Comparison of ENCODE assay signal across 9 mouse cellular contexts in the genomic region with DNA sequence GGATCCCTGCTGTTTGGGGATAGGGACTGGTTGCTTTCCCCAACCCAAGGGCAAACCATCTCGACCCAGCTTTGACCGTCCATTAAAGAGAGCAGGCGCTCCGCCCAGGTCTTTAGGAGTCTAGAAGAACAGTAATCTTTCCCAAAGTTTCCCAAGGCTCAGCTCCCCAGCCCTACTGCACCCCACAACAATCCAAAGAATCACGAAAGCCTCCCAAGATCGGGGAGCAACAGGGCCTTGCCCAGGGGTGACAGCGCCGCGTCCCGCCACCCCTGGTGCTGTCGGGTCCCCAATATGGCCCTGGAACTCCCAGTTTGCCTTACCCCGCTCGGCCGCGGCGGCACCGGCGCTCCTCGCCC. TPM values are rescaled to one million over a fixed set of nuclear protein-coding genes. Genes with fewer than 3 reads are reported as not detected.
DNase-seq lines count a peak whose midpoint lies in the region; ATAC-seq lines count a peak whose summit lies in the region.
"Had no signal": no experiment of that assay in that cellular context is flagged by ENCODE, and none has a peak within 500 bp of the region (broad histone marks: within the 10 kb centered on the region; RNA-seq: fewer than 3 reads in every experiment).

No protein-coding gene starts in this region.

- ATAC-seq in kidney, embryonic 16.5 days (ENCODE audit: low FRiP score, low TSS enrichment), result no peak; the same call in 1 of the 2 replicates
- peak; percentile 17; the same call in 1 of the 2 replicates for ATAC-seq in embryonic facial prominence, embryonic 15.5 days (ENCODE audit: insufficient number of reproducible peaks, low FRiP score, low TSS enrichment, low read depth)
- ATAC-seq in neural tube, embryonic 13.5 days (ENCODE audit: low read depth), result no peak

- H3K4me3 ChIP-seq in kidney, embryonic 16.5 days (ENCODE audit: low read length), result peak overlapping the region; percentile 66
- H3K4me3 ChIP-seq in embryonic facial prominence, embryonic 15.5 days (replicated peaks), result peak overlapping the region; percentile 45
- H3K4me3 ChIP-seq in limb, embryonic 10.5 days, result peak overlapping the region; percentile 79
- H3K4me3 ChIP-seq in neural tube, embryonic 13.5 days, result peak overlapping the region; percentile 49

- H3K36me3 ChIP-seq in kidney, embryonic 16.5 days (ENCODE audit: insufficient read depth, low read length), result no peaks in the 10 kb centered on the region
- no peaks in the 10 kb centered on the region for H3K36me3 ChIP-seq in embryonic facial prominence, embryonic 15.5 days
- H3K36me3 ChIP-seq in limb, embryonic 10.5 days, result no peaks in the 10 kb centered on the region; the same call in 1 of the 2 replicates
- no peaks in the 10 kb centered on the region for H3K36me3 ChIP-seq in neural tube, embryonic 13.5 days

- peaks cover 54% of the 10 kb centered on the region for H3K27me3 ChIP-seq in kidney, embryonic 16.5 days (ENCODE audit: insufficient read depth, low read length)
- H3K27me3 ChIP-seq in embryonic facial prominence, embryonic 15.5 days, result peaks cover 50% of the 10 kb centered on the region
- H3K27me3 ChIP-seq in limb, embryonic 10.5 days (ENCODE audit: low read depth, poor library complexity, severe bottlenecking), result peaks cover 48% of the 10 kb centered on the region
- H3K27me3 ChIP-seq in neural tube, embryonic 13.5 days, result peaks cover 60% of the 10 kb centered on the region

- H3K9ac ChIP-seq in kidney, embryonic 16.5 days (replicated peaks; ENCODE audit: low read length), result peak overlapping the region; percentile 55
- no peak overlapping the region for H3K9ac ChIP-seq in embryonic facial prominence, embryonic 15.5 days
- H3K9ac ChIP-seq in neural tube, embryonic 13.5 days, result peak overlapping the region; percentile 48

- peak overlapping the region; percentile 95 for H3K4me2 ChIP-seq in kidney, embryonic 16.5 days (replicated peaks; ENCODE audit: low read depth, low read length)
- peak overlapping the region; percentile 88 for H3K4me2 ChIP-seq in embryonic facial prominence, embryonic 15.5 days (replicated peaks)
- H3K4me2 ChIP-seq in neural tube, embryonic 13.5 days, result peak overlapping the region; percentile 89

- H3K9me3 ChIP-seq in kidney, embryonic 16.5 days (ENCODE audit: low read length), result no peaks in the 10 kb centered on the region
- H3K9me3 ChIP-seq in embryonic facial prominence, embryonic 15.5 days (replicated peaks), result no peaks in the 10 kb centered on the region
- H3K9me3 ChIP-seq in limb, embryonic 10.5 days (replicated peaks), result no peaks in the 10 kb centered on the region
- H3K9me3 ChIP-seq in neural tube, embryonic 13.5 days, result no peaks in the 10 kb centered on the region

- no peak for DNase-seq in kidney, adult 9 months
- no peak for DNase-seq in limb, embryonic 10.5 days (ENCODE audit: low spot score)
- DNase-seq in layer of hippocampus, adult 9-11 months, result no peak
- no peak for DNase-seq in embryo, embryonic 11 days
- no peak for DNase-seq in layer of hippocampus, postnatal 25 days (ENCODE audit: extremely low spot score in 1 of 2, low spot score in 1 of 2)
- DNase-seq: cerebellum, adult 9-11 months had no signal

- WGBS in kidney, embryonic 16.5 days, result 3% methylated on average over 19 of the region's 19 CpGs
- 3% methylated on average over 19 of the region's 19 CpGs for WGBS in embryonic facial prominence, embryonic 15.5 days
- WGBS in limb, embryonic 10.5 days, result 4% methylated on average over 19 of the region's 19 CpGs
- WGBS in neural tube, embryonic 13.5 days, result 2% methylated on average over 19 of the region's 19 CpGs

- H3K4me1 ChIP-seq in kidney, embryonic 16.5 days (ENCODE audit: insufficient read depth, low read length), result peaks cover 17% of the 10 kb centered on the region; the same call in 1 of the 2 replicates
- peaks cover 13% of the 10 kb centered on the region for H3K4me1 ChIP-seq in embryonic facial prominence, embryonic 15.5 days
- peaks cover 26% of the 10 kb centered on the region for H3K4me1 ChIP-seq in limb, embryonic 10.5 days
- peaks cover 13% of the 10 kb centered on the region for H3K4me1 ChIP-seq in neural tube, embryonic 13.5 days (replicated peaks)

- no peak overlapping the region for H3K27ac ChIP-seq in kidney, embryonic 16.5 days (ENCODE audit: low read length)
- H3K27ac ChIP-seq in embryonic facial prominence, embryonic 15.5 days (replicated peaks), result no peak overlapping the region
- peak overlapping the region; percentile 77 for H3K27ac ChIP-seq in limb, embryonic 10.5 days
- H3K27ac ChIP-seq in neural tube, embryonic 13.5 days (replicated peaks), result no peak overlapping the region

RNA-seq across cellular contexts. Expression of a gene that starts 0.7 kb away (rescaled TPM):
- 14.1 and 14.7 TPM in 2 replicates for polyA plus RNA-seq in kidney, embryonic 16.5 days (2015; fragmentation: Nextera tagmentation; extraction: Ambion mirVana)
- polyA plus RNA-seq in embryonic facial prominence, embryonic 15.5 days (2015; fragmentation: Nextera tagmentation; extraction: Ambion mirVana), result 9.5 and 13.0 TPM in 2 replicates
- polyA plus RNA-seq in limb, embryonic 10.5 days (2016; fragmentation: Nextera tagmentation; extraction: Ambion mirVana), result 15.7 and 18.4 TPM in 2 replicates
- 2.5 and 3.3 TPM in 2 replicates for polyA plus RNA-seq in neural tube, embryonic 13.5 days (2015; fragmentation: Nextera tagmentation; extraction: Ambion mirVana)
- under 1 TPM; 0.47 to 0.49 TPM for total RNA-seq in layer of hippocampus, postnatal 25 days (2021)

RNA-seq across cellular contexts. Expression of a gene that starts 47.3 kb away (rescaled TPM):
- polyA plus RNA-seq in kidney, embryonic 16.5 days (2015; fragmentation: Nextera tagmentation; extraction: Ambion mirVana), result 6.3 and 6.7 TPM in 2 replicates
- polyA plus RNA-seq in embryonic facial prominence, embryonic 15.5 days (2015; fragmentation: Nextera tagmentation; extraction: Ambion mirVana), result 53.0 and 54.3 TPM in 2 replicates
- 11.9 and 35.0 TPM in 2 replicates for polyA plus RNA-seq in limb, embryonic 10.5 days (2016; fragmentation: Nextera tagmentation; extraction: Ambion mirVana)
- polyA plus RNA-seq in neural tube, embryonic 13.5 days (2015; fragmentation: Nextera tagmentation; extraction: Ambion mirVana), result 16.0 and 19.8 TPM in 2 replicates
- total RNA-seq in layer of hippocampus, postnatal 25 days (2021), result 1 to 10 TPM; 6.9 to 7.9 TPM

RNA-seq across cellular contexts. Expression of a gene that starts 58.5 kb away (rescaled TPM):
- polyA plus RNA-seq in kidney, embryonic 16.5 days (2015; fragmentation: Nextera tagmentation; extraction: Ambion mirVana), result not detected in 2 replicates
- 0.14 TPM in 1 of 2 replicates, not detected in the other for polyA plus RNA-seq in embryonic facial prominence, embryonic 15.5 days (2015; fragmentation: Nextera tagmentation; extraction: Ambion mirVana)
- polyA plus RNA-seq in limb, embryonic 10.5 days (2016; fragmentation: Nextera tagmentation; extraction: Ambion mirVana), result not detected in 2 replicates
- polyA plus RNA-seq in neural tube, embryonic 13.5 days (2015; fragmentation: Nextera tagmentation; extraction: Ambion mirVana), result not detected in 2 replicates
- under 1 TPM; 0.70 to 0.74 TPM for total RNA-seq in layer of hippocampus, postnatal 25 days (2021)
